Mouse (Mus musculus) CD4-positive helper T cell, adult 2 months (primary cell): ENCODE results near the gene Cops3.

Experiments
- DNase-seq: peaks from one replicate; pipeline ENCODE4 v3.0.0-alpha.2; 2012; ENCODE audit warnings: low read depth, missing footprints, low spot score

Cops3 gene

GRCm38 (mm10) chr11:59778181-59778873, 61.3 kb downstream of the Cops3 start:
- peak; percentile 74 for DNase-seq

- no peak for DNase-seq
Measured at GRCm38 (mm10) chr11:59777259-59777658, 62.4 kb downstream of the Cops3 start.

GRCm38 (mm10) chr11:59775435-59776148, 64.0 kb downstream of the Cops3 start:
- DNase-seq = no peak

GRCm38 (mm10) chr11:59774522-59774921, 65.1 kb downstream of the Cops3 start:
- DNase-seq = no peak

- no peak for DNase-seq
Measured at GRCm38 (mm10) chr11:59772902-59773301, 66.7 kb downstream of the Cops3 start.

GRCm38 (mm10) chr11:59772291-59772690, 67.3 kb downstream of the Cops3 start:
- DNase-seq = no peak

GRCm38 (mm10) chr11:59770753-59771152, 68.9 kb downstream of the Cops3 start:
- no peak for DNase-seq

- DNase-seq = no peak
Measured at GRCm38 (mm10) chr11:59769738-59770137, 69.9 kb downstream of the Cops3 start.

- no peak for DNase-seq
Measured at GRCm38 (mm10) chr11:59769307-59769706, 70.3 kb downstream of the Cops3 start.
